ENCODE assay signal across 17 mouse cellular contexts in the genomic region with DNA sequence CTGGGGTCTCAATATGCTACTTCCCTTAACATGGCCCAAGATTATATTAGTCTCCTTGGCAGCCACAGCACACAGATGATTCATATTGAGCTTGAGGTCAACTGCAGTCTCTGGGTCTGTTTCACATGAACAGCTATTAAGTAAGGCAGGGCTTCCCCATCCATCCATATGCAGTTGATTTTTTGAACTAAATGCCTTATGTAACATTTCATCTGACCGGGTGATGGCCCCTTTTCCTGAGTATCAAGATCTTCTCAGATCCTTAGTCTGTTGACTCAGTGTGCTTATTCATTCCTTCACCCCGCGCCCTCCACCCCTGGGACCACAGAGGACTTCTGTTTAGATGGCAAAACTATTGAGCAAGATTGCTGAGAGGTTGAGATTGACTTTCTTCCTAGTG.
"Had no signal": no experiment of that assay in that cellular context is flagged by ENCODE, and none has a peak within 500 bp of the region (broad histone marks: within the 10 kb centered on the region; RNA-seq: fewer than 3 reads in every experiment).

No protein-coding gene starts in this region.

- H3K36me3 ChIP-seq: lung, embryonic 15.5 days; midbrain, embryonic 10.5 days; midbrain, embryonic 12.5 days; neural tube, embryonic 13.5 days; neural tube, embryonic 15.5 days; stomach, embryonic 15.5 days had no signal

- ATAC-seq: midbrain, embryonic 16.5 days had no signal

- H3K27me3 ChIP-seq: lung, embryonic 15.5 days; midbrain, embryonic 12.5 days; neural tube, embryonic 13.5 days; neural tube, embryonic 15.5 days; stomach, embryonic 15.5 days had no signal

- H3K4me1 ChIP-seq: neural tube, embryonic 13.5 days; neural tube, embryonic 15.5 days; stomach, embryonic 15.5 days had no signal

- H3K9ac ChIP-seq: liver, embryonic 14.5 days; lung, embryonic 15.5 days; midbrain, embryonic 12.5 days; neural tube, embryonic 13.5 days; neural tube, embryonic 15.5 days; stomach, embryonic 15.5 days had no signal

- H3K27ac ChIP-seq: liver, embryonic 14.5 days; lung, embryonic 15.5 days; midbrain, embryonic 10.5 days; midbrain, embryonic 12.5 days; neural tube, embryonic 13.5 days; neural tube, embryonic 15.5 days; stomach, embryonic 15.5 days; stomach, postnatal 0 days had no signal

- H3K4me3 ChIP-seq: lung, embryonic 15.5 days; midbrain, embryonic 10.5 days; midbrain, embryonic 12.5 days; myocyte; neural tube, embryonic 13.5 days; neural tube, embryonic 15.5 days; stomach, embryonic 15.5 days had no signal

- H3K9me3 ChIP-seq: lung, embryonic 15.5 days; midbrain, embryonic 10.5 days; midbrain, embryonic 12.5 days; neural tube, embryonic 13.5 days; neural tube, embryonic 15.5 days; stomach, embryonic 15.5 days had no signal

- H3K4me2 ChIP-seq: lung, embryonic 15.5 days; midbrain, embryonic 12.5 days; neural tube, embryonic 13.5 days; neural tube, embryonic 15.5 days; stomach, embryonic 15.5 days had no signal

- DNase-seq: lung, adult 18-20 months; lung, postnatal 10 days; lung, postnatal 4 days; midbrain, embryonic 14.5 days; right cerebral cortex, postnatal 14 days; thymus, adult 2 months; thymus, postnatal 36 days had no signal
